Mouse (Mus musculus) monocyte, adult 2 months (primary cell): ENCODE data around the gene Vmn1r165.
"Not testable (repeated sequence)": the region's sequence is repeated elsewhere in the genome, so short reads cannot be mapped to it uniquely, and the experiment has no call there.

Source experiments
- DNase-seq, 2 experiments: peaks; one replicate each; pipeline ENCODE4 v3.0.0; 2022; ENCODE audit warnings: low spot score in 2 of 2, low read depth in 1 of 2

The Vmn1r165 gene

GRCm38 (mm10) chr7:23217032-23217431, at the start of gene Vmn1r165:
Gene Vmn1r165, plus strand, starts transcription at chr7:23217332.
- DNase-seq: not testable (repeated sequence)

DNA sequence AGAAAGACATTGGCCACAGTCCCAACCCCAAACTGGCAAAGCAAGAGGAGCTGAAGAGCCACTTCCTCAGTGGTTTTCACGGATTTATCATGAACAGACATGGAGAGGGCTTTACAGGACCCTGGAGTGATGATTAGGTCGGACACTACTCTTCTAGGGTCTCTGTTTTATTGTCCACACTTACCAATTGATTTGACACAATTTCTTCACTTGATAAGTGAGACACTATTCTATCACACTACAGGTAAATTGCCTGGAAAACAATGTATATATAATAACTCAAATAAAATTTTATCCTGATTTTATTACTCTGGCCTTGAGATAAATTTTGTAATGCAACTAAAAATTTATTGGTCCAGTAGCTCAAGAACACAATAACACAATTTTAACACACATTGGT, 34.5 kb downstream of the Vmn1r165 start, which contains the start of gene Vmn1r166:
Gene Vmn1r166, minus strand, starts transcription at position 101 of the 400 bp plus-strand sequence.
- not testable (repeated sequence) for DNase-seq
